Mouse (Mus musculus): ENCODE measurements around the gene Nek5. TPM values are rescaled to one million over a fixed set of nuclear protein-coding genes. Genes with fewer than 3 reads are reported as not detected.

The Nek5 gene
- polyA plus RNA-seq (2017; shearing (Covaris generic)): 0.11 TPM

DNA sequence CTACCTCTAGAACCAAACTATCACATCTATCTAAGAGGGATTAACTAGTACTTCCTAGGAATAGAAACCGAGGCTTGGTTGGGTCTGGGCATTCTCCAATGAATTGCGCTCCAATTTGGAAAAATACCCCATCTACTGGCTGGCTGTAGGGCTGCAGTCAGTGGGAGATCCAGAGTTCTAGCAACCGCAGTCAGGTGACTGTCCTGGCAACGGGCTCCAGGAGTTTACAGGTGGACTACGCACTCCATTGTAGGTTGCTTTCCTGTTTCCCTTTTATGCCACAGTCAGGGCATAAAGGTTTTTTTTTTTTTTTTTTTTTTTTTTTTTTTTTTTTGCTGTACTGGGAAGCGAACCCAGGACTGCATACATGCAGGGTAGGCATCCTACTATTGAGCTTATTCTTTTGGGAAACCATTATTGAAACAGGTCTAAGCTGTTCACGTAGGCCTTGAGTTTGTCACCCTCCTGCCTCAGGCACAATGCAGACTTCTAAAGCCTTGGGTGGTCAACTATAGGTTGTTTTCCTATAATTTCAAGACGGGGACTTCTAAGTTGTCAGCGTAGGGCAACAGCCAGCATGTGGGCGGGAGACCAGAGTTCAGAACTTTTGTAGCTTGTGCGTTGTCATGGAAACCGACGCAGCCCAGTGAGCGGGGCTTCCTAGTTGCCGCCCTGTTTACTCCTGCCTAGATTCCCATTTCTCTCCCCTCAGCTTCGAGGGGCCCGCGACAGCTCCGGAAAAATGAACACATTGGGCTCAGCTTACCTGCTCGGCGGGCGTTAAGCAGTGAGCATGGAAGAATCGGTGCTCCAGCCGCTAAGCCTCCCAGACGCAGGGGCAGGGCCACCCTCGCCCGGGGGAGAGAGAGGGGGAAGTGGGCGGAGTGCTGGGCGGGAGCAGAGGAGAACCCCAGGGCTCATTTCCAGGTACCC, at the start of gene Nek5:
TSS of gene Nek5 (minus strand) at position 834 of the 933 bp plus-strand sequence.

GRCm38 (mm10) chr8:22166080-22166603, 41.3 kb upstream of the Nek5 start, which contains the start of gene Nek3:
Gene Nek3 (minus strand): TSS chr8:22166435.

DNA sequence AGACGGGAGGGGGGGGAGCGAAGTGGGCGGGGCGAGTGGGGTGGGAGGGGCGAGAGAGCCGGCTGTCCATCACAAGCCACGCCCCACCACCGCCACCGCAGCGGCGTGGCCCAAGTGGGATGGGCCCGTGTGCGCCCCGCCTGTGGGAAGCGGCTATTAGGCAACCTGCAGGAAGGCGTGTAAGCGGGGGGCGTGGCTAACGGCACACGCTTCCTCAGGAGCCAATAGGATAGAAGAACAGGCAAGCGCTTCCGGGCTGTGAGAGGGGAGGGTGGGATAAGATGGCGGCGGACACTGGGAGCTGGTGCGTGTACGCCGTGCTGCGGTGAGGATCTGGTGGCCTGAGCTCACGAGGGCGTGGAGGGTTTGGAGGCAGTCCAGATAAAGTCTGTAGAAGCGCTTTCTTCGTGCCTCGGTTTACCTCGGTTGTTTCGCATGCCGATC, 64.4 kb downstream of the Nek5 start, which contains the start of gene Alg11:
TSS of gene Alg11 (plus strand) at position 276 of the 444 bp plus-strand sequence.

GRCm38 (mm10) chr8:22059821-22060445, 64.9 kb downstream of the Nek5 start, which contains the start of gene Atp7b:
Gene Atp7b (minus strand): TSS chr8:22060305.

Other genes with a start within 250 kb of the Nek5 start
- gene Defb9, start 239.6 kb downstream of the Nek5 start, polyA plus RNA-seq (2017; shearing (Covaris generic)): not detected
- not detected for gene Defb11, start 218.6 kb downstream of the Nek5 start, polyA plus RNA-seq (2017; shearing (Covaris generic))
- not detected for gene Defb15, start 192.3 kb downstream of the Nek5 start, polyA plus RNA-seq (2017; shearing (Covaris generic))
- gene Defb35, start 186.7 kb downstream of the Nek5 start, polyA plus RNA-seq (2017; shearing (Covaris generic)): not detected
- not detected for gene Defb13, start 178.3 kb downstream of the Nek5 start, polyA plus RNA-seq (2017; shearing (Covaris generic))
- not detected for gene Fam90a1a, start 166.3 kb downstream of the Nek5 start, polyA plus RNA-seq (2017; shearing (Covaris generic))
- gene Ccdc70, start 155.3 kb downstream of the Nek5 start, polyA plus RNA-seq (2017; shearing (Covaris generic)): not detected
- 0.12 TPM for gene Atp7b, start 64.7 kb downstream of the Nek5 start, polyA plus RNA-seq (2017; shearing (Covaris generic))
- gene Alg11, start 64.3 kb downstream of the Nek5 start, polyA plus RNA-seq (2017; shearing (Covaris generic)): 8.4 TPM
- gene Nek3, start 41.4 kb upstream of the Nek5 start, polyA plus RNA-seq (2017; shearing (Covaris generic)): 4.6 TPM
- gene Ckap2, start 60.8 kb upstream of the Nek5 start, polyA plus RNA-seq (2017; shearing (Covaris generic)): 2.2 TPM
- 38.0 TPM for gene Vps36, start 67.8 kb upstream of the Nek5 start, polyA plus RNA-seq (2017; shearing (Covaris generic))
- gene Thsd1, start 102.3 kb upstream of the Nek5 start, polyA plus RNA-seq (2017; shearing (Covaris generic)): 0.35 TPM
- gene Tpte, start 158.4 kb upstream of the Nek5 start, polyA plus RNA-seq (2017; shearing (Covaris generic)): not detected

Measured in CD4-positive, CD25-positive, alpha-beta regulatory T cell (primary cell).